Mouse (Mus musculus) thymus, postnatal 36 days (tissue): ENCODE results near the gene Zdhhc22.
A peak's percentile ranks its signal among the peaks of the same experiment; 100 is the strongest.

ENCODE experiments used
- DNase-seq, 2 experiments: peaks; one replicate each; pipeline ENCODE4 v3.0.0; 2022; ENCODE audit warnings: mixed read lengths in 2 of 2

The Zdhhc22 gene

GRCm38 (mm10) chr12:86989890-86990754 lies at the start of gene Zdhhc22:
Zdhhc22 (minus strand) TSS chr12:86990430.
- no peak for DNase-seq

- no peak for DNase-seq
These were observed 46.4 kb upstream of the Zdhhc22 start for GRCm38 (mm10) chr12:87036631-87037030.

GRCm38 (mm10) chr12:87031163-87031763 lies 41.0 kb upstream of the Zdhhc22 start:
- DNase-seq: no peak

GRCm38 (mm10) chr12:87029251-87029976 lies 39.2 kb upstream of the Zdhhc22 start:
- DNase-seq: no peak

GRCm38 (mm10) chr12:87028068-87028467 lies 37.8 kb upstream of the Zdhhc22 start:
- no peak for DNase-seq

GRCm38 (mm10) chr12:87027391-87027790 lies 37.2 kb upstream of the Zdhhc22 start:
- DNase-seq: no peak

- no peak for DNase-seq
These were observed 36.6 kb upstream of the Zdhhc22 start for GRCm38 (mm10) chr12:87026871-87027240.

- no peak for DNase-seq
These were observed 36.1 kb upstream of the Zdhhc22 start for GRCm38 (mm10) chr12:87026109-87026870.

- no peak for DNase-seq
These were observed 33.2 kb upstream of the Zdhhc22 start for GRCm38 (mm10) chr12:87023456-87023855.

- no peak for DNase-seq
These were observed 31.8 kb upstream of the Zdhhc22 start for GRCm38 (mm10) chr12:87022006-87022405.

GRCm38 (mm10) chr12:87021040-87021439 lies 30.8 kb upstream of the Zdhhc22 start, which contains the start of gene Tmem63c:
Tmem63c (plus strand) TSS chr12:87021340.
- no peak for DNase-seq

GRCm38 (mm10) chr12:87018756-87019155 lies 28.5 kb upstream of the Zdhhc22 start:
- no peak for DNase-seq

- peak; percentile 37 to 49 for DNase-seq
These were observed 26.8 kb upstream of the Zdhhc22 start for GRCm38 (mm10) chr12:87017041-87017440.

GRCm38 (mm10) chr12:87004596-87004995 lies 14.4 kb upstream of the Zdhhc22 start:
- DNase-seq: no peak

GRCm38 (mm10) chr12:87003606-87004005 lies 13.4 kb upstream of the Zdhhc22 start:
- no peak for DNase-seq

GRCm38 (mm10) chr12:87002815-87003214 lies 12.6 kb upstream of the Zdhhc22 start:
- DNase-seq: no peak

- no peak for DNase-seq
These were observed 12.0 kb upstream of the Zdhhc22 start for GRCm38 (mm10) chr12:87002209-87002608.

GRCm38 (mm10) chr12:87000840-87001176 lies 10.6 kb upstream of the Zdhhc22 start:
- no peak for DNase-seq

GRCm38 (mm10) chr12:87000151-87000839 lies 10.1 kb upstream of the Zdhhc22 start:
- no peak for DNase-seq

- no peak for DNase-seq
These were observed 9.1 kb upstream of the Zdhhc22 start for GRCm38 (mm10) chr12:86999283-86999820.

GRCm38 (mm10) chr12:86998699-86999098 lies 8.5 kb upstream of the Zdhhc22 start:
- no peak for DNase-seq

- no peak for DNase-seq
These were observed 5.7 kb upstream of the Zdhhc22 start for GRCm38 (mm10) chr12:86995931-86996330.
